Mouse (Mus musculus) E14TG2a.4 (cell line): ENCODE results near the gene Rictor.

Experiments
- CTCF ChIP-seq: conservative IDR thresholded peaks from 2 replicates; pipeline ENCODE4 v1.5.1; 2014; ENCODE audit warnings: low read length
- NANOG ChIP-seq: IDR thresholded peaks from 2 replicates; pipeline ENCODE4 v1.6.1; 2014; ENCODE audit warnings: borderline replicate concordance, low read length, mixed read lengths
- POU5F1 ChIP-seq: IDR thresholded peaks from 2 replicates; pipeline ENCODE4 v1.6.1; 2014; ENCODE audit warnings: low read length, borderline replicate concordance

GRCm38 (mm10) chr15:6772265-6772664, 64.1 kb downstream of the Rictor start:
- no peak for TF ChIP-seq CTCF
- TF ChIP-seq NANOG = no peak
- TF ChIP-seq POU5F1 = no peak
